Mouse (Mus musculus): ENCODE results near the gene Shisa7.
A peak's percentile ranks its signal among the peaks of the same experiment; 100 is the strongest.
"Not testable (repeated sequence)": the region's sequence is repeated elsewhere in the genome, so short reads cannot be mapped to it uniquely, and the experiment has no call there.

Shisa7 gene

GRCm38 (mm10) chr7:4844245-4844916, at the start of gene Shisa7:
Gene Shisa7 (minus strand): TSS chr7:4844696.
- no peak for DNase-seq (ENCODE audit: low read depth, low spot score)

- DNase-seq (ENCODE audit: low read depth, low spot score), result no peak
Measured at GRCm38 (mm10) chr7:4886680-4887079, 42.2 kb upstream of the Shisa7 start.

GRCm38 (mm10) chr7:4879036-4879435, 34.5 kb upstream of the Shisa7 start:
- not testable (repeated sequence) for DNase-seq (ENCODE audit: low read depth, low spot score)

GRCm38 (mm10) chr7:4878186-4878585, 33.7 kb upstream of the Shisa7 start:
- DNase-seq (ENCODE audit: low read depth, low spot score), result no peak

GRCm38 (mm10) chr7:4877226-4877625, 32.7 kb upstream of the Shisa7 start:
- DNase-seq (ENCODE audit: low read depth, low spot score), result no peak

GRCm38 (mm10) chr7:4876753-4877221, 32.3 kb upstream of the Shisa7 start, which contains the start of gene Isoc2a:
Gene Isoc2a (plus strand): TSS chr7:4877153.
- DNase-seq (ENCODE audit: low read depth, low spot score), result peak; percentile 90

- DNase-seq (ENCODE audit: low read depth, low spot score), result no peak
Measured at GRCm38 (mm10) chr7:4870133-4870532, 25.6 kb upstream of the Shisa7 start, which contains the start of gene Isoc2b. Gene Isoc2b (minus strand): TSS chr7:4870258.

- DNase-seq (ENCODE audit: low read depth, low spot score), result no peak
Measured at GRCm38 (mm10) chr7:4866631-4867180, 22.2 kb upstream of the Shisa7 start.

- DNase-seq (ENCODE audit: low read depth, low spot score), result peak; percentile 97
Measured at GRCm38 (mm10) chr7:4865579-4866493, 21.3 kb upstream of the Shisa7 start.

GRCm38 (mm10) chr7:4865090-4865489, 20.6 kb upstream of the Shisa7 start:
- DNase-seq (ENCODE audit: low read depth, low spot score), result no peak

- no peak for DNase-seq (ENCODE audit: low read depth, low spot score)
Measured at GRCm38 (mm10) chr7:4864130-4864845, 19.8 kb upstream of the Shisa7 start.

GRCm38 (mm10) chr7:4863541-4864080, 19.1 kb upstream of the Shisa7 start:
- DNase-seq (ENCODE audit: low read depth, low spot score), result no peak

GRCm38 (mm10) chr7:4863041-4863440, 18.5 kb upstream of the Shisa7 start:
- no peak for DNase-seq (ENCODE audit: low read depth, low spot score)

GRCm38 (mm10) chr7:4860926-4861325, 16.4 kb upstream of the Shisa7 start:
- not testable (repeated sequence) for DNase-seq (ENCODE audit: low read depth, low spot score)

GRCm38 (mm10) chr7:4859418-4859978, 15.0 kb upstream of the Shisa7 start:
- no peak for DNase-seq (ENCODE audit: low read depth, low spot score)

- DNase-seq (ENCODE audit: low read depth, low spot score), result no peak
Measured at GRCm38 (mm10) chr7:4857321-4857720, 12.8 kb upstream of the Shisa7 start.

- no peak for DNase-seq (ENCODE audit: low read depth, low spot score)
Measured at GRCm38 (mm10) chr7:4856508-4856907, 12.0 kb upstream of the Shisa7 start.

- no peak for DNase-seq (ENCODE audit: low read depth, low spot score)
Measured at GRCm38 (mm10) chr7:4853613-4854012, 9.1 kb upstream of the Shisa7 start.

- no peak for DNase-seq (ENCODE audit: low read depth, low spot score)
Measured at GRCm38 (mm10) chr7:4851315-4851688, 6.8 kb upstream of the Shisa7 start.

GRCm38 (mm10) chr7:4850621-4851314, 6.3 kb upstream of the Shisa7 start:
- no peak for DNase-seq (ENCODE audit: low read depth, low spot score)
